Comparison of ENCODE assay signal across 17 mouse cellular contexts in genomic region chr14:54560527-54561242, GRCm38 (mm10).
"Had no signal": no experiment of that assay in that cellular context is flagged by ENCODE, and none has a peak within 500 bp of the region (broad histone marks: within the 10 kb centered on the region; RNA-seq: fewer than 3 reads in every experiment).

No protein-coding gene starts in this region.

- H3K27ac ChIP-seq: lung, embryonic 15.5 days; macrophage; midbrain, embryonic 13.5 days; midbrain, embryonic 15.5 days; neural tube, embryonic 12.5 days; stomach, embryonic 15.5 days; stomach, postnatal 0 days had no signal

- H3K36me3 ChIP-seq: lung, embryonic 15.5 days; midbrain, embryonic 13.5 days; midbrain, embryonic 15.5 days; neural tube, embryonic 12.5 days; stomach, embryonic 15.5 days had no signal

- H3K4me3 ChIP-seq: lung, embryonic 15.5 days; megakaryocyte, embryonic 14.5 days; midbrain, embryonic 13.5 days; midbrain, embryonic 15.5 days; neural tube, embryonic 12.5 days; stomach, embryonic 15.5 days had no signal

- H3K9ac ChIP-seq: lung, embryonic 15.5 days; midbrain, embryonic 13.5 days; midbrain, embryonic 15.5 days; neural tube, embryonic 12.5 days; stomach, embryonic 15.5 days had no signal

- DNase-seq: lung, adult 2 months; lung, postnatal 14 days; lung, postnatal 36 days; right cerebral cortex, postnatal 14 days; thymus, adult 2 months; thymus, postnatal 25 days; thymus, postnatal 4 days had no signal

- H3K4me1 ChIP-seq: lung, embryonic 15.5 days; midbrain, embryonic 13.5 days; midbrain, embryonic 15.5 days; neural tube, embryonic 12.5 days; stomach, embryonic 15.5 days had no signal

- H3K27me3 ChIP-seq: lung, embryonic 15.5 days; midbrain, embryonic 13.5 days; midbrain, embryonic 15.5 days; neural tube, embryonic 12.5 days; stomach, embryonic 15.5 days had no signal

- H3K4me2 ChIP-seq: lung, embryonic 15.5 days; midbrain, embryonic 11.5 days; midbrain, embryonic 13.5 days; midbrain, embryonic 15.5 days; neural tube, embryonic 12.5 days; stomach, embryonic 15.5 days had no signal

- H3K9me3 ChIP-seq: lung, embryonic 15.5 days; megakaryocyte, embryonic 14.5 days; midbrain, embryonic 13.5 days; midbrain, embryonic 15.5 days; neural tube, embryonic 12.5 days; stomach, embryonic 15.5 days had no signal

- ATAC-seq: lung, postnatal 0 days; midbrain, embryonic 13.5 days; midbrain, embryonic 15.5 days had no signal
